Mouse (Mus musculus): ENCODE results near the gene Vmn2r30. TPM values are rescaled to one million over a fixed set of nuclear protein-coding genes. Genes with fewer than 3 reads are reported as not detected.

The Vmn2r30 gene
- 0.01 TPM in 1 of 2 replicates, not detected in the other for polyA plus RNA-seq (2021; fragmentation: Nextera tagmentation)
- long read RNA-seq, experiment 1, result 0 reads
- long read RNA-seq, experiment 2, result 0 reads

DNA sequence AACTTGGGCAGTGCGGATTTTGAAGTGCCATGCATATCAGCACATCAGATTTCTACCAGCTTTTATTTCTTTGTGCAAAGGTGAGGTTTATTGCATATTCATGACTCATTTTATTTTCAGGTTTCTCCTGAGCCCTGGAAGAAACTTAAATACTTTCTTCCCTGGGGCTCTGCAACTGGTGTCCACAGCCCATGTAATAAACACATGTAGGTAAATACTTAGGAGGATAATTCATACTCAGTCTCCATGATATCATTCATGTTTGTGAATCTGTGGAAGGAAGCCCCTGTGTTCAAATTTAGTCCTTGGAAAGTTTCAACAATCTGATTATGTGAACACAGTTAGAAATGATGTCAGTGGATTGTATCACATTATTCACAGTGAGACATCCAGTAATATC is at the start of gene Vmn2r30:
Gene Vmn2r30, minus strand, starts transcription at position 101 of the 400 bp plus-strand sequence.

DNA sequence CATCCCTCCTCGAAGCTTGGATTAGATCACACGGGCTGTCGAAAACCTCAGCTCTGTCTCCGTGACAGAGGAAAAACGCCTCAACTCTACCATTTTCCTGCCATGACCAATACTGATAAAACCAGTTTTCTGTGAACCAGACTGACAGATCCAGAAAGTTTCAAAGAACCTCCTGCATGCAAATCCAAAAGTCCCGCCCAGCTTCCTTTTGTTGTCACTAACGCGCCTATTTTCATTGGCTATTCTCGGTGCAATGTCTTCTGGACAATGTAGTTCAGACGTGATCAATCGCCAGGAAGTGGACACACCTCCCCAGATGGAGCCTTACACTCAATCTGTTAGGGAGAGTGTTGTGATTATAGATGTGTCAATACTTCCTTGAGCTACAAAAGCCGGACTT is 37.0 kb upstream of the Vmn2r30 start, which contains the start of gene Gm45783:
Gene Gm45783, minus strand, starts transcription at position 143 of the 400 bp plus-strand sequence.

DNA sequence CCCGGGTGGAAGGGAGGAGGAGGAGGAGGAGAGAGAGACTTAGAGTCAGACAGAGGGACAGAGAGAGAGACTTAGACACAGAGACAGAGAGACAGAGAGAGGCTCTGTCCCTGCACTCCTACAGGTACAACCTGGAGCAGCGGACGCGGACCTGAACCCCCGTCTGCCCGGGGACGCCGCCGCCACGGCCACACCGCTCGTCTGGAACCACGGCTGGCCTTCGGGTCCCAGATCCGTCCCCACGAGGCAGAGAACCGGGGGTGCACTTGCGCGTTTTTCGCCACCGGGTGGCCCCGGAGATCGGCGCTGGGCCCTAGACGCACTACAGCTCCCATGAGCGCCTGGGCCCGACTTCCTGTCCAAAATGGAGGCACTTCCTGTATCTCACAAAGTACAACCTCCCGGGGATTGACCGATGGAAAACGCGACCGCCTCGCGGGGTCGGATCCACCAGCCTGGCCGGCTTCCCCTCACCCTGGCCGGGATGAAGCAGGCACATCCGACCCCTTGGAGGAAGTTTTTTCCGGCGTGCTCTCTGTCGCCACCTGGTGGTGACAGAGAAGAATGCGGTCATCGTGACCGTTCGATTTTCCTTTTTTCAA is 59.3 kb downstream of the Vmn2r30 start, which contains the start of gene Gm45844:
Gene Gm45844, minus strand, starts transcription at position 324 of the 602 bp plus-strand sequence.

Other genes with a start within 250 kb of the Vmn2r30 start
- gene Zfp954, start 216.1 kb downstream of the Vmn2r30 start, polyA plus RNA-seq (2021; fragmentation: Nextera tagmentation), result 11.8 and 15.8 TPM in 2 replicates
- gene Zfp773, start 200.9 kb downstream of the Vmn2r30 start, polyA plus RNA-seq (2021; fragmentation: Nextera tagmentation), result 0.48 and 0.88 TPM in 2 replicates
- gene Zfp418, start 166.3 kb downstream of the Vmn2r30 start, polyA plus RNA-seq (2021; fragmentation: Nextera tagmentation), result 3.2 and 3.4 TPM in 2 replicates
- gene Zfp772, start 127.6 kb downstream of the Vmn2r30 start, polyA plus RNA-seq (2021; fragmentation: Nextera tagmentation), result 4.1 and 4.9 TPM in 2 replicates
- 0.39 and 1.1 TPM in 2 replicates for gene Vmn2r29, start 90.3 kb downstream of the Vmn2r30 start, polyA plus RNA-seq (2021; fragmentation: Nextera tagmentation)
- gene Gm45844, start 59.3 kb downstream of the Vmn2r30 start, polyA plus RNA-seq (2021; fragmentation: Nextera tagmentation), result 11.5 and 12.4 TPM in 2 replicates
- gene Clcn4, start 36.8 kb downstream of the Vmn2r30 start, polyA plus RNA-seq (2021; fragmentation: Nextera tagmentation), result 119 and 147 TPM in 2 replicates
- gene Gm45783, start 37.0 kb upstream of the Vmn2r30 start, polyA plus RNA-seq (2021; fragmentation: Nextera tagmentation), result 0.33 TPM in 1 of 2 replicates, not detected in the other
- not detected in 2 replicates for gene Vmn2r31, start 62.1 kb upstream of the Vmn2r30 start, polyA plus RNA-seq (2021; fragmentation: Nextera tagmentation)
- not detected in 2 replicates for gene Vmn2r32, start 142.4 kb upstream of the Vmn2r30 start, polyA plus RNA-seq (2021; fragmentation: Nextera tagmentation)
- gene Vmn2r33, start 229.2 kb upstream of the Vmn2r30 start, polyA plus RNA-seq (2021; fragmentation: Nextera tagmentation), result not detected in 2 replicates

Data from left cerebral cortex, adult 6 months (tissue).